Mouse (Mus musculus): Measurements from ENCODE around the gene Mbtd1. TPM values are rescaled to one million over a fixed set of nuclear protein-coding genes. Genes with fewer than 3 reads are reported as not detected.
A peak's percentile ranks its signal among the peaks of the same experiment; 100 is the strongest.
"Not testable (repeated sequence)": the region's sequence is repeated elsewhere in the genome, so short reads cannot be mapped to it uniquely, and the experiment has no call there.

Mbtd1 gene
- total RNA-seq (2022): 10 to 100 TPM; 25.4 to 38.4 (median 30.7) TPM

GRCm38 (mm10) chr11:93885572-93886410 is at the start of gene Mbtd1, which contains the start of gene Utp18:
TSS of gene Mbtd1 (plus strand) at chr11:93885852.
TSS of gene Utp18 (minus strand) at chr11:93885766.
- peak; percentile 98 for DNase-seq

GRCm38 (mm10) chr11:93847342-93847741 is 38.3 kb upstream of the Mbtd1 start:
- no peak for DNase-seq

- DNase-seq: no peak
These were observed 33.1 kb upstream of the Mbtd1 start for GRCm38 (mm10) chr11:93852546-93852945.

DNA sequence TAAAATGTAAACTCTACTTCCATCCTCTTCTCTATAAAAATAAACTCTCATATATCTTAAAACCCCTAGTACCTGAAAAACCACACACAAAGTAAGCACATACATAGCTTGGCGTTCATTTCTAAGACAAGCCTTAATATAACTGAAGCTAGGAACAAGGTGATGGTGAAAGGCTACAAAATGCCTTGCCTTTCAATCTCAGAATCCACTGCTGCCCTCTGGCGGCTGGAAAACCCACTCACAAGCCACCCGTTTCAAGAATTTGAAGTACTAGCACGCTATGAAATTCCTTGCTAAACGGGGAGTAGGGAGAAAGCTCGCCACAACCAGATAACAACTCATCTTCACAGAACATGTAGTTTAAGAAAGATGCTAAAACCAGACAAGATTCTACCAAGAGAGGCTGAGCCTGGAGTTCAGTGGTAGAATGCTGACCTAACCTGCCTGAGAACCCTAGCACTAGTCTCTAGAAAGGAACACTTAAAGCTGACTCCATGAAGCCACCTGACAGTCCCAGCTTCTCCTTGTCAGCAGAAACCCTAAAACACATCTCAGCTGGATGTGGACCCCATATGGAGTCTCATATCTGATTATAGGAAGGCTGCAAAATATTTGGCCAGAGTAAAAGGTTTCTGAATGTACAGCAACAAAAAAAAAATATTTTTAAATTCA is 29.2 kb upstream of the Mbtd1 start:
- peak; percentile 36 for DNase-seq

DNA sequence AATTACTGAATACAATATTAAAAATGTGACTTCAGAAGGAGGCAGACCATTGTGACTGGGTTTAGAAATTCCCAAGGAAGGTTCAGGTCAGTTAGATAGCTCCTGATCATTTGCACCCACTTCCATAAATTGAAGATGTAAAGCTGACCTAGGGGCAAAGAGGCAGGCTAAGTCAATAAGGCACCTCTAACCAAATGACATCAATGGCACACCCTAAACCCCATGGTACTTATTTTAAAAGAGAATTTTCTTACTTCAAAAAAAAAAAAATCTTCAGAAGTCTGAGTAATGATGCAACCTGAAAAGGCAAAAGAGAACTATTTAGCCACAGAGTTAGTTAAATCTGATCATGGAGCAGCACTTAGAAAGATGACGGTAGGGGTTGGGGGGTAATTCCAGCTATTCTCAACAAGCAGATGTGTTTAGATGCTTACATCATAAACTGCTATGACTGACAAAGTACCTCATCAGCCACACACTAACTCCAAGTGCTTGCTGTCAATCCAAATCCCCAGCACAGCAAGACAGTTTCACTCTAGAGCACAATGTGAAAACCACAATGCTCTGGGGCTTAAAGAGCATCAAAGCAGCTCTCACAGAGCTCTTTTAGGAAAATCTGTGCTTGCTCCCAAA is 25.0 kb upstream of the Mbtd1 start:
- no peak for DNase-seq

DNA sequence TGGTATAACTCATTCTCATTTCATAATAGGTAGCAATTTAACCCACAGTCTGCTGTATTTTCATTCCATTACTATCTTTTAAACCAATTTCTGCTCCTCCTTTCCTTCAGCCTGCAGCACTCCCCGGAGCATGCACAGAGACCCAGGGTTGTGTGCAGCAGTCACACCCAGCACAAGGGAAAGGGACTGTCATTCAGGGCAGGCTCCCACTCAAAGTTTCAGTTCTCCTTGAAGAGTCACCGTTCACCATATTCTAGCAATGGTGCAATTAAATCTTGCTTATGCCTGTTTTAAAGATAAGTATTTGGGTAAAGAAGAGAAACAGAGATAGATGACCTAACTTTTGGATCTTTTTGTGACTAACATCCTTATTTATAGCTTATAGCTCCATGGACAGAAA is 24.5 kb upstream of the Mbtd1 start:
- no peak for DNase-seq

GRCm38 (mm10) chr11:93862045-93862623 is 23.5 kb upstream of the Mbtd1 start:
- no peak for DNase-seq

GRCm38 (mm10) chr11:93862638-93863037 is 23.0 kb upstream of the Mbtd1 start:
- DNase-seq: no peak

DNA sequence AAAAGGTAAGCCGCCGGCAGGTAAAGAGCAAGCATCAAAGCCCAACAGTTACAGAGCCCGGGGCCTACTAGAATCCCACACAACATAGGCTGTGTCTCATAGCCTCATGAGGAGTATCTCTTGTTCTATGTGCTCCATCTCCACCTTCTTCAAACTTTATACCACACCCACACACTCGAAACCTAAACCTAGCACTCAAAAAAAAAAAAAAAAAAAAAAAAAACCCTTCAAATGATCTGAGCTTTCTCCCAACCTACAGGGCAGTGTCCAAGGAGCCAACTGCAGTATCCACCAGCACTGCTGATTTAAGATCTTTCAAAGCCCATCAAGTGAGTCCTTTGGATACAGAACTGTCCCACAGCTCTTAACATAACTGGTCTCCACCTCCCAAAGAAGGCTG is 1.6 kb upstream of the Mbtd1 start:
- DNase-seq: no peak

DNA sequence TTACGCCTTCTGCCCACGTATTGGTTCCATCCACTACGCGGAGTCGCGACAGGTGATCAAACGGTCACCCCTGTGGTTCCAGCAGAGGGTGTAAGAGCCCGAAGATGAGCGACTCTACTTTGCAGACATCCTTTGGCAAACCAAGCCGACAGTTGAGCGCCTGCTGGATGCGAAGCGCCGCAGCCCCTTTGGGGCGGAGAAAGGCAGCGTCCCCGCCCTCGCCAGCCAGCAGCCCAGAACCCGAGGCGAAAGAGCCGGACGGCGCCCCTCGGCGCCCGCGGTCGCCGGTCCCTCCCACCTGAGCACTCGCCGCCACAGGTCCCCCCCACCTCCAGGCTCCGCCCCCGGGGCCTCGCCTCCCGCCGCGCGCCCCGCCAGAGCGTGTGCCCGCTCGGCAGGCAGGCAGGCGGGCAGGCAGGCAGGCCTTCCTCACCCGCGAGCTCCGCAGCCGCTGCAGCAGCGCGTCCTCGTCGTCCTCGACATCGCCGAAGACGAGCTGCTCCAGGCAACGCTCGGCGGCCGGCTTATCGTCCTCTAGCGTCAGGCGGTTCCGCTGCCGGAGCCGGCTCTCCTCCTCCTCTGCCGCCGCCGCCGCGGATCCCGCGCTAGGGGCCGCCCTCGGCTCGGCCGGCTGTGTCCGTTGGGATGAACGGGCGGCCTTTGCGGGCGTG is 616 bp upstream of the Mbtd1 start:
- DNase-seq: no peak

- DNase-seq: peak; percentile 21
These were observed 893 bp downstream of the Mbtd1 start for GRCm38 (mm10) chr11:93886411-93887079.

GRCm38 (mm10) chr11:93887080-93887447 is 1.4 kb downstream of the Mbtd1 start:
- DNase-seq: no peak

- no peak for DNase-seq
These were observed 12.1 kb downstream of the Mbtd1 start for GRCm38 (mm10) chr11:93897732-93898131.

GRCm38 (mm10) chr11:93906834-93907233 is 21.2 kb downstream of the Mbtd1 start:
- DNase-seq: no peak

GRCm38 (mm10) chr11:93907839-93908238 is 22.2 kb downstream of the Mbtd1 start:
- DNase-seq: no peak

GRCm38 (mm10) chr11:93908829-93909228 is 23.2 kb downstream of the Mbtd1 start:
- DNase-seq: no peak

DNA sequence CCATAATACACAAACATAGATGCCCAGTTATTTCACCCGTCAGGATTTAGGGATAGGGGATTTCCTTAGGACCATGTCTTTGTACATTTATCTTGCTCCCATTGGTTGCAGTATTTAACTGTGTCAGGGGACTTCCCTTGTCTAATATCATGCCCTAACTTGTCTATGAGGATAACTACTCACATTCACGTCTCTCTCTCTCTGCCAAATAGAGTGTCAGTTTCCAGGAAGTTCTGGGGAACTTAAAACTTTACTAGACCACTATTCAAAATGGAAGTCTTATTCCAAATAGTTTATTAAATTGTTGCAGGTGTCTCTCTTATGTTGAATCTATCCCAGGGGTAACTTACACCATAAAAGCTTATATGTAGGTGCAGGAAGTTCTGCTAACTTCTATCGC is 26.0 kb downstream of the Mbtd1 start:
- no peak for DNase-seq

DNA sequence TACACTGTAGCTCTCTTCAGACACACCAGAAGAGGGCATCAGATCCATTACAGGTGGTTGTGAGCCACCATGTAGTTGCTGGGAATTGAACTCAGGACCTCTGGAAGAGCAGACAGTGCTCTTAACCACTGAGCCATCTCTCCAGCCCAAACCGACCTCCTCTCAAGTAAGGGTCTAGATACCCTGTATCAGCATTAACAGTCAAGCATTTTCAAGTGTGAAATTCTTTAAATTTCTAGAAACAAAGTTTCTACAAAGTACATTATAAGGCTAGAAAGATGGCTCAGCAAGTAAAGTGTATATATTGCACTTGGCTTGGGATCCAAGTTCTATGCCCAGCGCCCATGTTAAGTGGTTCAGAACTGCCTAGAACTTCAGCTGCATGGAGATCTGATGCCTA is 29.4 kb downstream of the Mbtd1 start:
- DNase-seq: not testable (repeated sequence)

DNA sequence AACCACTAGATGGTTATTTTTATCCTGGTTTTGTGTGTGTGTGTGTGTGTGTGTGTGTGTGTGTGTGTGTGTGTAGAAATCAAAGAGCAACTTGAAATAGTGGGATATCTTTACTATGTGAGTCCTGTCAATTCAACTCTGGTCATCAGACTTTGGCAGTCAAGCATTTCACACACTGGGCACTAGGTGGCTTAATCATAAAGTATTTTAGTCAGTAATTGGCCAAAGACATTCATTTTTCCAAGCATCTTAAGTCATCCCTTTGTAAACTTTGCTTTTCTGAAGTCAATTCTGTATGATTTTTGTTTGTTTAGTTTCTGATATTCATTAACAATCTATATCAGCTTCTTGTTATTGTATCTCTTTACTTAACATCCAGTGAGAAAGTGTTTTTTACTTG is 43.5 kb downstream of the Mbtd1 start:
- no peak for DNase-seq

- no peak for DNase-seq
These were observed 55.3 kb downstream of the Mbtd1 start for GRCm38 (mm10) chr11:93940906-93941305.

GRCm38 (mm10) chr11:93944986-93945385 is 59.3 kb downstream of the Mbtd1 start:
- no peak for DNase-seq

Data from adrenal gland, adult 8-10 months (tissue).